Mouse (Mus musculus): ENCODE measurements around the gene Zfr2.

DNA sequence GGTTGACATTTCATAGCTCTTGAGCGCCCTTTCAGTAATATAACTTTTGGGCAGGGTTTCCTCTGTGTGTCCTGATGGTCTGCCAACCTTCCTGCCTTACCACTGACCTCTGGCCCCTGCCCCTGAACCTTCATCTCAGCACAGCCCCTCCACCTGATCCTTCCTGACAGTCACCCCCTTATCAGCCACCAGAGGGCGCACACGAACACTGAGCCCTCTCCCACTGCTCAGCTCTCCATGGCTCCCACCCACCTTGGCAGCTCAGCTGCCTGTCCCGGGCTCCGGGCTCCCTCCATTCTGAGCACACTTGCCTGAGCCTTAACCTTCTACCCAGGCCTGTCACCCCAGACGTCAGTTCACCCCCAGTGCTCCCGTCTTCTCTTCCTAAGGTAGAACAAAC, 56.3 kb downstream of the Zfr2 start:
- peak; percentile 91 for TF ChIP-seq CTCF (IDR thresholded peaks at IDR 0.05; ENCODE audit: low read depth)
- TF ChIP-seq EP300 (optimal IDR thresholded peaks at IDR 0.05): no peak

Data from stomach, postnatal 0 days (tissue).